Comparison of ENCODE assay signal across 24 mouse cellular contexts in the genomic region with DNA sequence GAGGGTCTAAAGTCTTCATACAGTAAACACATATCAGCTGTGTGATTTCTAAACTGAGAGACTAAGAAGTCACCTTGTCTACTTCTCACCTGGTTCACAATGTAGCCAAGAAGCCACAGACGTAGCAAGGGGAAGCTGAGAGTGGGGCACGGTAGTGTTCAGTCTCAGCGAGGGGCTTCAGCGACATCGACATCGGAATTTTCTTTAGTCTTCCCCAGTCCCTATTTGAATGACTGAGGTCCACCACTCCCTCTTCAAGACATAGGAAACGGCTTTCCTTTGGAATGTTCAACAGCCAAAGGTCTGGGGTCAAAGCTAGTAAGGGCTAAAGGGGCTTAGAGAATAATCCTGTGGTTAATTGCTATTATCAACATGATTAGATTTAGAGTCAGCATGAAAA. TPM values are rescaled to one million over a fixed set of nuclear protein-coding genes. Genes with fewer than 3 reads are reported as not detected.
A peak's percentile ranks its signal among the peaks of the same experiment; 100 is the strongest.
DNase-seq lines count a peak whose midpoint lies in the region; ATAC-seq and TF ChIP-seq lines count a peak whose summit lies in the region.
"Had no signal": no experiment of that assay in that cellular context is flagged by ENCODE, and none has a peak within 500 bp of the region (broad histone marks: within the 10 kb centered on the region; RNA-seq: fewer than 3 reads in every experiment).

No protein-coding gene starts in this region.

- no peak overlapping the region for H3K9ac ChIP-seq in hindbrain, embryonic 16.5 days (ENCODE audit: low read depth, low read length)

- DNase-seq in ES-CJ7 (ENCODE audit: low read depth, low spot score) (peak; percentile 17), R1 (ENCODE audit: low read depth, low spot score) (peak; percentile 58), ZHBTc4 (ENCODE audit: low read depth, low spot score) (peak; percentile 53)
- no peak for DNase-seq in lung, postnatal 4 days
- no peak for DNase-seq in kidney, adult 2 months
- DNase-seq: adrenal gland, adult 2 months; adrenal gland, adult 8-10 months; adrenal gland, postnatal 10 days; adrenal gland, postnatal 14 days; adrenal gland, postnatal 25 days; adrenal gland, postnatal 36 days; B cell, adult 2 months; cerebellum, adult 11 months; cerebellum, adult 11-12 months; cerebellum, adult 18-20 months; cerebellum, adult 2 months; cerebellum, adult 8-10 months; cerebellum, adult 9-10 months had no signal

- 85% methylated on average over 7 of the region's 7 CpGs for WGBS in kidney, adult 2 months
- WGBS in hindbrain, embryonic 16.5 days, result 83% methylated on average over 7 of the region's 7 CpGs

- no peak overlapping the region for H3K27ac ChIP-seq in kidney, adult 2 months (ENCODE audit: insufficient read depth, low read depth, low read length)
- no peak overlapping the region for H3K27ac ChIP-seq in hindbrain, embryonic 16.5 days (ENCODE audit: low read depth, low read length)

- no peaks in the 10 kb centered on the region for H3K27me3 ChIP-seq in kidney, adult 2 months (replicated peaks; ENCODE audit: control insufficient read depth, insufficient read depth, low read length)
- no peaks in the 10 kb centered on the region for H3K27me3 ChIP-seq in hindbrain, embryonic 16.5 days (replicated peaks; ENCODE audit: control insufficient read depth, insufficient read depth, low read length)
- H3K27me3 ChIP-seq: CH12.LX had no signal

- no peaks in the 10 kb centered on the region for H3K36me3 ChIP-seq in kidney, adult 2 months (ENCODE audit: control insufficient read depth, insufficient read depth, low read length)
- no peaks in the 10 kb centered on the region for H3K36me3 ChIP-seq in hindbrain, embryonic 16.5 days (ENCODE audit: control insufficient read depth, insufficient read depth, low read length)
- H3K36me3 ChIP-seq: G1E had no signal

- TF ChIP-seq CTCF in kidney, adult 2 months (conservative IDR thresholded peaks at IDR 0.05; ENCODE audit: insufficient read depth, insufficient read length, low read depth, low read length), result no peak

- no peak overlapping the region for H3K4me3 ChIP-seq in kidney, adult 2 months (ENCODE audit: insufficient read depth, low read depth, low read length)
- no peak overlapping the region for H3K4me3 ChIP-seq in hindbrain, embryonic 16.5 days (ENCODE audit: low read length)

- no peak for ATAC-seq in hindbrain, embryonic 16.5 days
- ATAC-seq: activated CD4-positive, CD25-positive, alpha-beta regulatory T cell, adult 4 months; CD4-positive, CD25-positive, alpha-beta regulatory T cell, adult 4 months; Patski had no signal

- H3K4me1 ChIP-seq in kidney, adult 2 months (ENCODE audit: control insufficient read depth, insufficient read depth, low read length), result no peaks in the 10 kb centered on the region
- peaks cover 2% of the 10 kb centered on the region for H3K4me1 ChIP-seq in hindbrain, embryonic 16.5 days (ENCODE audit: control insufficient read depth, insufficient read depth, low read depth, low read length)

- TF ChIP-seq POLR2A in kidney, adult 2 months (IDR thresholded peaks at IDR 0.05; ENCODE audit: low read depth, low read length), result no peak

- no peak overlapping the region for H3K4me2 ChIP-seq in hindbrain, embryonic 16.5 days (ENCODE audit: low read length)

- H3K9me3 ChIP-seq in hindbrain, embryonic 16.5 days (ENCODE audit: control insufficient read depth, low read length), result no peaks in the 10 kb centered on the region
- H3K9me3 ChIP-seq: G1E had no signal

RNA-seq across cellular contexts. Expression of a gene that starts 48.3 kb away (rescaled TPM):
- 38.9 and 41.7 TPM in 2 replicates for polyA plus RNA-seq in kidney, adult 2 months (2012; rRNA removed)
- 18.9 and 27.8 TPM in 2 replicates for polyA plus RNA-seq in hindbrain, embryonic 16.5 days (2015; fragmentation: Nextera tagmentation; extraction: Ambion mirVana)

Comparison
In these comparisons a context has a peak if more than half of its experiments do, and no peak if none do; other contexts are left out.
1. DNase-seq: peak in ES-CJ7 (single experiment), R1 (single experiment) and ZHBTc4 (single experiment); none in lung, postnatal 4 days (0 of 2) and kidney, adult 2 months (single experiment).